12 mouse cellular contexts compared by ENCODE assay signal in the genomic region with DNA sequence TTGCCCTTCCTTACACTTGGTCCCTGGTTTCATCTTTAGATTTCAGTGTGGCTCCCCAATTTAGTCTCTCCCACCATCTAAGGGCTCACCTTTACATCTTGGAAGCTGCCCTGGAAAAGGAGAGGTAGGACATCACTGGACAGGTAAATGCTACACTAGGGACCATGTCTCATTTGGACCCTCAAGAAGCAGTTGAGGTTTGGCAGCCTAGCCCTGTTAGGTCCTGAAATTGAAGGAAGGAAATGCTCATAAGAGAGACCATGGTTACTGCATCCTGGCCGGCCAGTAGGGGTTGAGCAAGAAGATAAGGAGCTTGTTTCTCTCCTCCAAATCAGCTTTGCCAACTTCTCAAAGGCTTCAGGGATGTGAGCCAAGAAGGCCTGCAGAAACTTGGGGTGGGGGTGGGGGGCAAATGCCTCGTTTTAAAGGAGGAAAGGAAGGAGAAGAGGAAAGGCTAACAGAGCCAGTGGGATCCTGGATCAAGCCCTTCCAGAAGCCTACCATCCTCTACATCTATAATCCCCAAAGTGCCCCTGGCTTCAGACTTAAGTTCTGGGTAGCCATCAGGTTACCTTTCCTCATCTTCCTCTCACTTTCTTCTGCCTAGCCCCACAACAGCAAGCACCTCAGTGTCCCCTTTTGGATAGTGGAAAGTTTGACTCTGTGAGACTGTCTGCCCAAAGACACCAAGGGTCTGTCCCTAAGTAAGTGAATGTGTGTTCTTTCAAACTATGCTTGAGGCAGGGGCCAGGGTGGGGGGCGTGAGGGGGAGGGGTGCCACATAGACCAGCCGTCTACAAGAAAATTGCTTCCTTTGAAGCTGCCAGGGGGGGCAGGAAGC. TPM values are rescaled to one million over a fixed set of nuclear protein-coding genes. Genes with fewer than 3 reads are reported as not detected.
DNase-seq lines count a peak whose midpoint lies in the region; ATAC-seq and TF ChIP-seq lines count a peak whose summit lies in the region.
"Had no signal": no experiment of that assay in that cellular context is flagged by ENCODE, and none has a peak within 500 bp of the region (broad histone marks: within the 10 kb centered on the region; RNA-seq: fewer than 3 reads in every experiment).

No protein-coding gene starts in this region.

- H3K9ac ChIP-seq in heart, embryonic 14.5 days (ENCODE audit: low read length), result no peak overlapping the region
- no peak overlapping the region for H3K9ac ChIP-seq in midbrain, embryonic 12.5 days (replicated peaks)
- no peak overlapping the region for H3K9ac ChIP-seq in midbrain, postnatal 0 days (replicated peaks; ENCODE audit: low read length, poor library complexity, severe bottlenecking)
- no peak overlapping the region for H3K9ac ChIP-seq in intestine, postnatal 0 days (ENCODE audit: low read depth, low read length)

- no peaks in the 10 kb centered on the region; a peak in 1 of 4 replicates for H3K4me1 ChIP-seq in heart, embryonic 14.5 days (ENCODE audit: control insufficient read depth in 2 of 2, insufficient read depth in 2 of 2, low read length in 2 of 2)
- H3K4me1 ChIP-seq in midbrain, embryonic 12.5 days, result no peaks in the 10 kb centered on the region
- no peaks in the 10 kb centered on the region for H3K4me1 ChIP-seq in midbrain, postnatal 0 days (ENCODE audit: insufficient read depth, low read length)
- no peaks in the 10 kb centered on the region for H3K4me1 ChIP-seq in intestine, postnatal 0 days (replicated peaks; ENCODE audit: control insufficient read depth, insufficient read depth, low read length)

- no peak for TF ChIP-seq CTCF in midbrain, postnatal 0 days (IDR thresholded peaks at IDR 0.05)
- TF ChIP-seq CTCF in intestine, postnatal 0 days (IDR thresholded peaks at IDR 0.05; ENCODE audit: low read depth), result no peak

- no peaks in the 10 kb centered on the region for H3K36me3 ChIP-seq in heart, embryonic 14.5 days (ENCODE audit: control insufficient read depth, insufficient read depth, low read length)
- H3K36me3 ChIP-seq in midbrain, embryonic 12.5 days, result no peaks in the 10 kb centered on the region
- no peaks in the 10 kb centered on the region for H3K36me3 ChIP-seq in midbrain, postnatal 0 days (ENCODE audit: insufficient read depth, low read length)
- no peaks in the 10 kb centered on the region for H3K36me3 ChIP-seq in intestine, postnatal 0 days (ENCODE audit: control insufficient read depth, insufficient read depth)

- WGBS in heart, embryonic 14.5 days, result 55% methylated on average over 1 of the region's 4 CpGs
- 43% methylated on average over 4 of the region's 4 CpGs for WGBS in midbrain, embryonic 12.5 days
- WGBS in midbrain, postnatal 0 days, result 49% methylated on average over 4 of the region's 4 CpGs
- 38% methylated on average over 4 of the region's 4 CpGs for WGBS in intestine, postnatal 0 days

- no peak for DNase-seq in heart, postnatal 10 days
- no peak for DNase-seq in midbrain, postnatal 0 days (ENCODE audit: low spot score)
- no peak for DNase-seq in cerebellum, adult 18-20 months
- DNase-seq in adrenal gland, adult (ENCODE audit: inconsistent age in 2 of 2, low spot score in 1 of 2), result no peak

- intact Hi-C loops in heart, postnatal 10 days (cut with DNase I), result no loop called here

- peak overlapping the region; percentile 70 to 75; a peak in 3 of 4 replicates for H3K27ac ChIP-seq in heart, embryonic 14.5 days (replicated peaks in 1 of 2; ENCODE audit: control insufficient read depth in 1 of 2, insufficient read depth in 1 of 2, low read depth in 2 of 2, low read length in 2 of 2)
- H3K27ac ChIP-seq in midbrain, embryonic 12.5 days (replicated peaks), result no peak overlapping the region
- H3K27ac ChIP-seq in midbrain, postnatal 0 days (ENCODE audit: low read depth, low read length), result no peak overlapping the region
- H3K27ac ChIP-seq in intestine, postnatal 0 days (ENCODE audit: low read depth, low read length), result no peak overlapping the region

- ATAC-seq in heart, embryonic 14.5 days (ENCODE audit: insufficient number of reproducible peaks, insufficient read depth, low FRiP score, low read depth), result no peak
- ATAC-seq in midbrain, embryonic 12.5 days (ENCODE audit: low FRiP score, low read depth), result no peak
- no peak for ATAC-seq in midbrain, postnatal 0 days (ENCODE audit: low FRiP score)
- ATAC-seq in intestine, postnatal 0 days, result no peak
- no peak for ATAC-seq in frontal cortex, adult (ENCODE audit: low TSS enrichment)

- no peaks in the 10 kb centered on the region for H3K9me3 ChIP-seq in heart, embryonic 14.5 days (ENCODE audit: control insufficient read depth, low read length)
- H3K9me3 ChIP-seq in midbrain, embryonic 12.5 days, result no peaks in the 10 kb centered on the region
- H3K9me3 ChIP-seq in midbrain, postnatal 0 days (ENCODE audit: low read length), result no peaks in the 10 kb centered on the region
- no peaks in the 10 kb centered on the region for H3K9me3 ChIP-seq in intestine, postnatal 0 days (ENCODE audit: control insufficient read depth)

- peak overlapping the region; percentile 55 for H3K4me2 ChIP-seq in heart, embryonic 14.5 days (ENCODE audit: low read length)
- peak overlapping the region; percentile 29 for H3K4me2 ChIP-seq in midbrain, embryonic 12.5 days (replicated peaks)
- no peak overlapping the region for H3K4me2 ChIP-seq in midbrain, postnatal 0 days (ENCODE audit: low read depth, low read length, poor library complexity, severe bottlenecking)
- peak overlapping the region; percentile 35; the same call in 1 of the 2 replicates for H3K4me2 ChIP-seq in intestine, postnatal 0 days (replicated peaks; ENCODE audit: low read depth)

- H3K27me3 ChIP-seq in heart, embryonic 14.5 days (ENCODE audit: control insufficient read depth, insufficient read depth, low read length), result no peaks in the 10 kb centered on the region
- peaks cover 12% of the 10 kb centered on the region; the same call in 1 of the 2 replicates for H3K27me3 ChIP-seq in midbrain, embryonic 12.5 days
- no peaks in the 10 kb centered on the region for H3K27me3 ChIP-seq in midbrain, postnatal 0 days (ENCODE audit: insufficient read depth, low read length)
- H3K27me3 ChIP-seq in intestine, postnatal 0 days (replicated peaks; ENCODE audit: control insufficient read depth, insufficient read depth, low read length), result no peaks in the 10 kb centered on the region
- H3K27me3 ChIP-seq: CH12.LX had no signal

- H3K4me3 ChIP-seq in heart, embryonic 14.5 days (ENCODE audit: control insufficient read depth in 1 of 2, insufficient read depth in 1 of 2, low read depth in 1 of 2, low read length in 2 of 2), result peak overlapping the region in 1 of 2 experiments; percentile 40; a peak in 1 of 4 replicates
- no peak overlapping the region for H3K4me3 ChIP-seq in midbrain, embryonic 12.5 days
- H3K4me3 ChIP-seq in midbrain, postnatal 0 days (ENCODE audit: low read depth, low read length), result no peak overlapping the region
- no peak overlapping the region; the same call in 1 of the 2 replicates for H3K4me3 ChIP-seq in intestine, postnatal 0 days (ENCODE audit: low read depth, low read length)

RNA-seq across cellular contexts. Expression of gene Bgn, which starts 0.5 kb away (rescaled TPM):
- 111 and 130 TPM in 2 replicates for polyA plus RNA-seq in heart, embryonic 14.5 days (2014; fragmentation: Nextera tagmentation; extraction: Ambion mirVana)
- total RNA-seq in heart, postnatal 10 days (2021), result 100 to 1,000 TPM; 276 to 309 TPM
- 36.2 and 43.1 TPM in 2 replicates for polyA plus RNA-seq in midbrain, embryonic 12.5 days (2016; fragmentation: Nextera tagmentation; extraction: Ambion mirVana)
- total RNA-seq in midbrain, postnatal 0 days (2014; rRNA removed), result 43.9 and 44.6 TPM in 2 replicates
- polyA plus RNA-seq in midbrain, postnatal 0 days (2015; fragmentation: Nextera tagmentation; extraction: Ambion mirVana), result 17.1 and 19.8 TPM in 2 replicates
- 35.2 and 43.0 TPM in 2 replicates for polyA plus RNA-seq in intestine, postnatal 0 days (2015; fragmentation: Nextera tagmentation; extraction: Ambion mirVana)
- total RNA-seq: CH12.LX; granulocyte monocyte progenitor cell, adult 5-6 weeks had no signal

RNA-seq across cellular contexts. Expression of gene Atp2b3, which starts 20.0 kb away (rescaled TPM):
- polyA plus RNA-seq in heart, embryonic 14.5 days (2014; fragmentation: Nextera tagmentation; extraction: Ambion mirVana), result 0.27 and 0.41 TPM in 2 replicates
- total RNA-seq in heart, postnatal 10 days (2021), result under 1 TPM in 1 of 2 experiments, not detected in 1; 0.15 TPM
- polyA plus RNA-seq in midbrain, embryonic 12.5 days (2016; fragmentation: Nextera tagmentation; extraction: Ambion mirVana), result 0.94 and 0.99 TPM in 2 replicates
- total RNA-seq in midbrain, postnatal 0 days (2014; rRNA removed), result 40.4 and 41.9 TPM in 2 replicates
- 6.7 and 7.9 TPM in 2 replicates for polyA plus RNA-seq in midbrain, postnatal 0 days (2015; fragmentation: Nextera tagmentation; extraction: Ambion mirVana)
- polyA plus RNA-seq in intestine, postnatal 0 days (2015; fragmentation: Nextera tagmentation; extraction: Ambion mirVana), result 0.12 and 0.13 TPM in 2 replicates
- total RNA-seq: CH12.LX; granulocyte monocyte progenitor cell, adult 5-6 weeks; megakaryocyte progenitor cell, adult 5-6 weeks had no signal

RNA-seq across cellular contexts. Expression of gene Haus7, which starts 24.0 kb away (rescaled TPM):
- 42.0 and 43.2 TPM in 2 replicates for polyA plus RNA-seq in heart, embryonic 14.5 days (2014; fragmentation: Nextera tagmentation; extraction: Ambion mirVana)
- 10 to 100 TPM; 14.5 to 16.3 TPM for total RNA-seq in heart, postnatal 10 days (2021)
- polyA plus RNA-seq in midbrain, embryonic 12.5 days (2016; fragmentation: Nextera tagmentation; extraction: Ambion mirVana), result 62.7 and 69.6 TPM in 2 replicates
- 30.7 and 34.7 TPM in 2 replicates for total RNA-seq in midbrain, postnatal 0 days (2014; rRNA removed)
- polyA plus RNA-seq in midbrain, postnatal 0 days (2015; fragmentation: Nextera tagmentation; extraction: Ambion mirVana), result 61.7 and 63.6 TPM in 2 replicates
- 38.2 and 38.6 TPM in 2 replicates for polyA plus RNA-seq in intestine, postnatal 0 days (2015; fragmentation: Nextera tagmentation; extraction: Ambion mirVana)

RNA-seq across cellular contexts. Expression of gene Trex2, which starts 47.7 kb away (rescaled TPM):
- polyA plus RNA-seq in heart, embryonic 14.5 days (2014; fragmentation: Nextera tagmentation; extraction: Ambion mirVana), result not detected in 2 replicates
- total RNA-seq in heart, postnatal 10 days (2021), result not detected
- polyA plus RNA-seq in midbrain, embryonic 12.5 days (2016; fragmentation: Nextera tagmentation; extraction: Ambion mirVana), result not detected in 2 replicates
- 1.3 TPM in 1 of 2 replicates, not detected in the other for total RNA-seq in midbrain, postnatal 0 days (2014; rRNA removed)
- polyA plus RNA-seq in midbrain, postnatal 0 days (2015; fragmentation: Nextera tagmentation; extraction: Ambion mirVana), result not detected in 2 replicates
- not detected in 2 replicates for polyA plus RNA-seq in intestine, postnatal 0 days (2015; fragmentation: Nextera tagmentation; extraction: Ambion mirVana)
- total RNA-seq: CH12.LX; granulocyte monocyte progenitor cell, adult 5-6 weeks; layer of hippocampus, postnatal 14 days; megakaryocyte progenitor cell, adult 5-6 weeks had no signal

Comparison
In these comparisons a context has a peak if more than half of its experiments do, and no peak if none do; other contexts are left out.
1. H3K27ac ChIP-seq: peak in heart, embryonic 14.5 days (2 of 2); none in midbrain, embryonic 12.5 days (single experiment), midbrain, postnatal 0 days (single experiment) and intestine, postnatal 0 days (single experiment).